Mouse (Mus musculus) forebrain, embryonic 16.5 days (tissue): Measurements from ENCODE around the gene Nt5c2. TPM values are rescaled to one million over a fixed set of nuclear protein-coding genes. Genes with fewer than 3 reads are reported as not detected.

Experiments used
- ATAC-seq: fragments of 200-750 bp; cut with Nextera tagmentation; 2 replicates; pipeline ENCODE4 v1.8.0; 2017; ENCODE audit warnings: mild to moderate bottlenecking, moderate library complexity
- H3K27ac ChIP-seq: fragments of 300-500 bp; sonication (generic); 2 replicates; pipeline ENCODE4 v1.5.1; 2014; ENCODE audit warnings: low read length, control low read depth
- H3K27me3 ChIP-seq: fragments of 300-500 bp; sonication (generic); replicated peaks from 2 replicates; pipeline ENCODE4 v1.6.1; 2014; ENCODE audit warnings: low read length; ENCODE audit not compliant: control insufficient read depth, insufficient read depth
- H3K36me3 ChIP-seq: fragments of 300-500 bp; sonication (generic); 2 replicates; pipeline ENCODE4 v1.6.1; 2014; ENCODE audit not compliant: control insufficient read depth, insufficient read depth
- H3K4me1 ChIP-seq: fragments of 300-500 bp; sonication (generic); replicated peaks from 2 replicates; pipeline ENCODE4 v1.6.1; 2014; ENCODE audit warnings: low read length; ENCODE audit not compliant: control insufficient read depth, insufficient read depth
- H3K4me2 ChIP-seq: fragments of 300-500 bp; sonication (generic); 2 replicates; pipeline ENCODE4 v1.6.1; 2014; ENCODE audit warnings: mild to moderate bottlenecking, low read length, control low read depth
- H3K4me3 ChIP-seq: fragments of 300-500 bp; sonication (generic); replicated peaks from 2 replicates; pipeline ENCODE4 v1.5.1; 2014; ENCODE audit warnings: mild to moderate bottlenecking, low read length, control low read depth
- H3K9ac ChIP-seq: fragments of 300-500 bp; sonication (generic); replicated peaks from 2 replicates; pipeline ENCODE4 v1.6.1; 2014; ENCODE audit warnings: low read depth, low read length, control low read depth
- H3K9me3 ChIP-seq: fragments of 300-500 bp; sonication (generic); 2 replicates; pipeline ENCODE4 v1.6.1; 2016; ENCODE audit warnings: low read length; ENCODE audit not compliant: control insufficient read depth
- WGBS: fragments of 180-500 bp; shearing (Covaris S2); extraction: QIAGEN DNeasy Blood & Tissue Kit; methylation state at CpG from one replicate; pipeline ENCODE4 v1.1.7; 2014; 5-methylcytosine and 5-hydroxymethylcytosine counted together
- polyA plus RNA-seq: library from polyadenylated mRNA; unstranded; fragments of >200 nt; fragmentation: Nextera tagmentation; extraction: Ambion mirVana; gene quantifications from 2 replicates; pipeline ENCODE4 v1.2.1, GENCODE M21; 2015

Gene Nt5c2
- polyA plus RNA-seq, 1 experiment from 2014 or later, result 81.4 TPM

DNA sequence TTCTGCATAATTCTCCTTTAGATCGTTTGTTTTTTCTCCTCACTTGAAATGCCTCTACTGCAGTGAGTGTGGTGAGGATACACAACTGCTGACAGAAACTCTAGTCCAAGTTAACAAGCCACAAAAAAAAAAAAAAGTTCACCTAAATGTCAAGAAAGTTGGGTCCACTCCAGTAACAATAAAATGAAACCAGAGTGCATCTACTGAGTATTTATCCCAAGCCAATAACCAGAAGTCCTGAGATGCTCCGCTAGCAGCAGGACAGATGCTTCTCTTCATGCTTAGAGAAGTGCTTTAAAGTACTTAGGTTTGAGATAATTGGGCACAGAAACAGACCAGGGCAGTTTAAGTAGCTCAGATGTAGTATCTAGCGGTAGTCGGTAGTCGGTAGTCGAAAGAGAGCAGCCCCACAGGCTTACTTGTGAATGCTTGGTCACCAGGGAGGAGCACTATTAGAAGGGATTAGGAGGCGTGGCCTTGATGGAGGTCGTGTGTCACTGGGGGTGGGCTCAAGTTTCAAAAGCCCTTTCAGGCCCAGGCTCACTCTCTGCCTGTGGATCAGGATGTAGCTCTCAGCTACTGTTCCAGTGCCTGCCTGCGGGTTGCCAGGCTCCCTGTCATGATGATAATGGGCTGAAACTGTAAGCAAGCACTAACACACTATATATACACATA, 99.4 kb downstream of the Nt5c2 start:
- no peak for ATAC-seq
- H3K9ac ChIP-seq, result no peak overlapping the region
- H3K27ac ChIP-seq, result no peak overlapping the region
- no peaks in the 10 kb centered on the region for H3K4me1 ChIP-seq
- WGBS, result 50% methylated on average over 9 of the region's 9 CpGs
- no peak overlapping the region for H3K4me3 ChIP-seq
- no peak overlapping the region for H3K4me2 ChIP-seq
- no peaks in the 10 kb centered on the region for H3K27me3 ChIP-seq
- no peaks in the 10 kb centered on the region for H3K36me3 ChIP-seq
- no peaks in the 10 kb centered on the region for H3K9me3 ChIP-seq

DNA sequence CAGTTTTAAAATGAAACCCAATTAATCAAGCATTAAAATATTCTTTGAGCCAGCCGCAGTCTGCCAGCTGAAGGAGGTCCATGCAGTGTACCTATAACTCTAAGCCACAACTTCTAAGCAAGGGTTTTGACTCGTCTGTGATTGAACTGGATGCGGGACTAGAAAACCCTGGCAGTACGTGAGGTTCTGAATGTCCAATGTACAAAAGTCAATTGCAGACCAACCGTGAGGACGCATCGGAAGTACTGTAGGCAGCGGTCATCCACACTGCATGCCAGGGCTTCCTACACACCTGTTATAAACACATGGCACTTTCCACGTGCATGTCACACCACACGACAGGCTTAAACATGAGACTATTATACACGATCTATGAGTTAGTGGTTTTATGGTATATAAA, 101.3 kb downstream of the Nt5c2 start:
- H3K9me3 ChIP-seq, result no peaks in the 10 kb centered on the region
- 93% methylated on average over 11 of the region's 11 CpGs for WGBS

GRCm38 (mm10) chr19:46911492-46911891, 103.5 kb downstream of the Nt5c2 start:
- ATAC-seq, result no peak

More for the DNA sequence above, 101.3 kb downstream of the Nt5c2 start:
- H3K4me2 ChIP-seq, result no peak overlapping the region
- H3K36me3 ChIP-seq, result no peaks in the 10 kb centered on the region
- no peak overlapping the region for H3K27ac ChIP-seq
- H3K4me1 ChIP-seq, result no peaks in the 10 kb centered on the region
- H3K9ac ChIP-seq, result no peak overlapping the region
- H3K27me3 ChIP-seq, result no peaks in the 10 kb centered on the region
- no peak overlapping the region for H3K4me3 ChIP-seq
- ATAC-seq, result no peak

GRCm38 (mm10) chr19:46908977-46909376, 106.0 kb downstream of the Nt5c2 start:
- Histone ChIP-seq H3K9me3 (no peaks in the 10 kb centered on the region), H3K27me3 (no peaks in the 10 kb centered on the region), H3K4me1 (no peaks in the 10 kb centered on the region), H3K4me3 (no peak overlapping the region), H3K36me3 (no peaks in the 10 kb centered on the region), H3K4me2 (no peak overlapping the region), H3K27ac (no peak overlapping the region), H3K9ac (no peak overlapping the region)
- 29% methylated on average over 4 of the region's 4 CpGs for WGBS
- ATAC-seq, result no peak

More at GRCm38 (mm10) chr19:46911492-46911891, 103.5 kb downstream of the Nt5c2 start:
- Histone ChIP-seq H3K36me3 (no peaks in the 10 kb centered on the region), H3K27ac (no peak overlapping the region), H3K4me2 (no peak overlapping the region), H3K9me3 (no peaks in the 10 kb centered on the region), H3K4me1 (no peaks in the 10 kb centered on the region), H3K9ac (no peak overlapping the region), H3K4me3 (no peak overlapping the region), H3K27me3 (no peaks in the 10 kb centered on the region)
- WGBS, result 92% methylated on average over 3 of the region's 3 CpGs

DNA sequence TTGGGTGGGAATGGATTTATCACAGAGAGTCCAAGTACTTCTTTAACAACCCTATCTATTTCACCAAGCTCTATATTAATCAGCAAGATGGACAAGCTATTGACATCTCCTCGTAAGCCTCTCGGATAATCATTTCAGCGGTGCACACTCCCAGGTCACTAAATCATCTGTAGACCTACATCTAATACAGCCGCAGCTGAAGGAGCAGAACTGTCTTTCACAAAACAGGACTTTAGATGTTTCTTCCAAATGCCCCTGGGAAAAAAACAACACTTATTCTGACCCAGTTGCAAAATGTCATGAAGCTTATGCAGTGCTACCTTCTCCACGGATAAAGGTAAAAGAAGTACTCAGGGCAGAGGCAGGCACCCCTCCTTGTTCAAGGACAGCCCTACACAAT, 106.7 kb downstream of the Nt5c2 start:
- no peak for ATAC-seq
- H3K4me1 ChIP-seq, result no peaks in the 10 kb centered on the region
- WGBS, result 71% methylated on average over 5 of the region's 5 CpGs

DNA sequence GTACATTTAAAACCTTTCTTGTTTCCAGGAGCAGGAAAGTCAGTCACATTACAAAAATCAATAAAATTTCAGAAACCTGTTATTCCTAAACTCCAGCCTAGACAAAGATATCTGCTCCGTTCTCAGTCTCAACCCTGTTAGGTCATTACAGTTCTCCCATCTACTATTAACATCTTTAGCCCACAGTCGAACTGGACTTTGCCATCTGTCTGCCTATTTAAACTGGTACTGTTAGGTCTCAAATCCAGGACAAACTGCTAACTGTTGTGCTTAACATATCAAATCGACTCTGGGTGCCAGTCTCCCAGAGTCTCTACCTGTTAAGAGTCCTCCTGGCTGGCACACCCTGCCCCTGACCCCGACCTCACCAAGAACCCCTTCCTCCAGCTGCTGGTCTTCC, 109.0 kb downstream of the Nt5c2 start:
- Histone ChIP-seq H3K27me3 (no peaks in the 10 kb centered on the region), H3K4me3 (no peak overlapping the region), H3K9ac (no peak overlapping the region), H3K27ac (no peak overlapping the region), H3K4me1 (no peaks in the 10 kb centered on the region), H3K9me3 (no peaks in the 10 kb centered on the region), H3K36me3 (no peaks in the 10 kb centered on the region), H3K4me2 (no peak overlapping the region)
- WGBS, result 91% methylated on average over 4 of the region's 4 CpGs
- ATAC-seq, result no peak

More for the DNA sequence above, 106.7 kb downstream of the Nt5c2 start:
- Histone ChIP-seq H3K36me3 (no peaks in the 10 kb centered on the region), H3K9ac (no peak overlapping the region), H3K9me3 (no peaks in the 10 kb centered on the region), H3K27ac (no peak overlapping the region), H3K27me3 (no peaks in the 10 kb centered on the region), H3K4me3 (no peak overlapping the region), H3K4me2 (no peak overlapping the region)

GRCm38 (mm10) chr19:46905383-46905782, 109.6 kb downstream of the Nt5c2 start:
- no peaks in the 10 kb centered on the region for H3K27me3 ChIP-seq
- ATAC-seq, result no peak
- no peaks in the 10 kb centered on the region for H3K36me3 ChIP-seq
- H3K4me1 ChIP-seq, result no peaks in the 10 kb centered on the region
- no peak overlapping the region for H3K4me2 ChIP-seq
- H3K27ac ChIP-seq, result no peak overlapping the region
- H3K9me3 ChIP-seq, result no peaks in the 10 kb centered on the region
- no peak overlapping the region for H3K9ac ChIP-seq
- no peak overlapping the region for H3K4me3 ChIP-seq

GRCm38 (mm10) chr19:46904907-46905306, 110.0 kb downstream of the Nt5c2 start:
- no peaks in the 10 kb centered on the region for H3K9me3 ChIP-seq
- H3K4me3 ChIP-seq, result no peak overlapping the region
- H3K9ac ChIP-seq, result no peak overlapping the region
- H3K4me2 ChIP-seq, result no peak overlapping the region
- no peak for ATAC-seq
- H3K36me3 ChIP-seq, result no peaks in the 10 kb centered on the region
- no peaks in the 10 kb centered on the region for H3K27me3 ChIP-seq
- H3K27ac ChIP-seq, result no peak overlapping the region
- H3K4me1 ChIP-seq, result no peaks in the 10 kb centered on the region
- 78% methylated on average over 1 of the region's 1 CpGs for WGBS

- no peak overlapping the region for H3K9ac ChIP-seq
- no peaks in the 10 kb centered on the region for H3K4me1 ChIP-seq
- H3K27ac ChIP-seq, result no peak overlapping the region
- no peak overlapping the region for H3K4me3 ChIP-seq
- WGBS, result 90% methylated on average over 5 of the region's 5 CpGs
- no peak overlapping the region for H3K4me2 ChIP-seq
- no peaks in the 10 kb centered on the region for H3K27me3 ChIP-seq
- no peak for ATAC-seq
- no peaks in the 10 kb centered on the region for H3K36me3 ChIP-seq
- H3K9me3 ChIP-seq, result no peaks in the 10 kb centered on the region
Measured at GRCm38 (mm10) chr19:46903379-46903778, 111.6 kb downstream of the Nt5c2 start.

DNA sequence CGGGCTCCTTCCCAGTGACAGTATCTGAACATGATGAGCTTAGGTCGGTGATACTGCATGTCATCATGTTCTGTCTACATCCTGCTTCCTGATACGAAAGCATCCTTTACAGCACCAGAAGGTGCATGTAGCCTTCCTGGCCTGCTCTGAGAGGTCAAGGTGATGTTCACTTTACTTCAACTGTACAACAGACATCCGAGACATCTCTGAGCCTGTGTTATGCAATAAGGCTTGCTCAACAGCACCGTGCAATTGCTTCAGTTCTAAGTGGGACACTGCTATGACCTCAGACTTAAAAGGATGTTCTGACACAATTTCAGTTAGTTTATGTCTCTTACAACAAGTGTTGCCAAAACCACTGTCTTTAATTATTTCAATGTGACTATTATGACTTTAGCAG, 113.6 kb downstream of the Nt5c2 start:
- H3K4me2 ChIP-seq, result no peak overlapping the region
- ATAC-seq, result no peak
- no peak overlapping the region for H3K27ac ChIP-seq
- no peaks in the 10 kb centered on the region for H3K4me1 ChIP-seq
- no peaks in the 10 kb centered on the region for H3K27me3 ChIP-seq
- no peak overlapping the region for H3K9ac ChIP-seq
- 0 out of 2 replicates have a peak, but pooled peaks cover 4% of the 10 kb centered on the region for H3K9me3 ChIP-seq
- no peak overlapping the region for H3K4me3 ChIP-seq
- peaks cover 12% of the 10 kb centered on the region for H3K36me3 ChIP-seq
- 95% methylated on average over 5 of the region's 5 CpGs for WGBS
